Mouse (Mus musculus): Measurements from ENCODE around the gene Gpr4. TPM values are rescaled to one million over a fixed set of nuclear protein-coding genes. Genes with fewer than 3 reads are reported as not detected.
A peak's percentile ranks its signal among the peaks of the same experiment; 100 is the strongest.

Gene Gpr4
- polyA plus RNA-seq (2015; fragmentation: Nextera tagmentation; extraction: Ambion mirVana): 0.50 TPM in 2 replicates

- peaks cover 64% of the 10 kb centered on the region for H3K27me3 ChIP-seq
- peak; percentile 51 for ATAC-seq (ENCODE audit: insufficient read depth)
- WGBS (ENCODE audit: insufficient replicate concordance): 4% methylated on average over 29 of the region's 30 CpGs
These were observed at the start of gene Gpr4 for GRCm38 (mm10) chr7:19211996-19212755. Gpr4 (plus strand) TSS chr7:19212538.

DNA sequence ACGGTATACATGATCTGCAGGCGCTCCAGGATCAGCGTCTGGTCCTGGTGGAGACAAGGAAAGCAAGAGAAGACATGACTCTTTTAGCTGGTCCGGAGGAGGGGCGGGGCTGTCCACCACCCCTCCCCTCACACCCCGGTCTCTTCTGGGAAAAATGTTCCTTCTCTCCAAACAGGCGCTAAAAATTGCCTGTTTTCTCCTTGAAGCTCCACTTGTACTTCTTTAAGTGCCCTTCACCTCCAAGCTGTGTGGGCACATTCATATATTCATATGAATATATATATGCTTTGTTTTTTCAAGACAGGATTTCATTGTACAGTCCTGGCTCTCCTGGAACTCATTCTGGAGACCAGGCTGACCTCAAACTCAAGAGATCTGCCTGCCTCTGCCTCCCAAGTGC, 49.4 kb upstream of the Gpr4 start:
- Histone ChIP-seq H3K9me3 (replicated peaks) (no peaks in the 10 kb centered on the region), H3K27ac (replicated peaks) (no peak overlapping the region), H3K27me3 (peaks cover 90% of the 10 kb centered on the region), H3K4me3 (replicated peaks) (no peak overlapping the region), H3K9ac (no peak overlapping the region), H3K4me2 (no peak overlapping the region), H3K36me3 (replicated peaks) (no peaks in the 10 kb centered on the region), H3K4me1 (replicated peaks) (peaks cover 44% of the 10 kb centered on the region)
- no peak for ATAC-seq (ENCODE audit: insufficient read depth)
- WGBS (ENCODE audit: insufficient replicate concordance): 66% methylated on average over 7 of the region's 7 CpGs

More at GRCm38 (mm10) chr7:19211996-19212755, at the start of gene Gpr4:
- H3K4me2 ChIP-seq: peak within 1 kb of the TSS; percentile 64
- H3K36me3 ChIP-seq (replicated peaks): no peaks in the 10 kb centered on the region
- H3K27ac ChIP-seq (replicated peaks): no peak within 1 kb of the TSS
- peak within 1 kb of the TSS; percentile 44 for H3K4me3 ChIP-seq (replicated peaks)
- 0 out of 2 replicates have a peak, but pooled peaks cover 5% of the 10 kb centered on the region for H3K9me3 ChIP-seq (replicated peaks)
- H3K4me1 ChIP-seq (replicated peaks): peaks cover 10% of the 10 kb centered on the region
- no peak within 1 kb of the TSS; the same call in 1 of the 2 replicates for H3K9ac ChIP-seq

- ATAC-seq (ENCODE audit: insufficient read depth): no peak
- Histone ChIP-seq H3K9ac (no peak overlapping the region), H3K36me3 (replicated peaks) (no peaks in the 10 kb centered on the region), H3K4me3 (replicated peaks) (no peak overlapping the region), H3K4me1 (replicated peaks) (peaks cover 42% of the 10 kb centered on the region), H3K27me3 (peaks cover 93% of the 10 kb centered on the region), H3K9me3 (replicated peaks) (no peaks in the 10 kb centered on the region), H3K27ac (replicated peaks) (no peak overlapping the region), H3K4me2 (peak overlapping the region; percentile 48; the same call in 1 of the 2 replicates)
- WGBS (ENCODE audit: insufficient replicate concordance): 24% methylated on average over 12 of the region's 12 CpGs
These were observed 48.6 kb upstream of the Gpr4 start for GRCm38 (mm10) chr7:19163752-19164151.

- H3K4me3 ChIP-seq (replicated peaks): no peak overlapping the region
- H3K36me3 ChIP-seq (replicated peaks): no peaks in the 10 kb centered on the region
- peak overlapping the region; percentile 48 for H3K4me2 ChIP-seq
- no peak for ATAC-seq (ENCODE audit: insufficient read depth)
- WGBS (ENCODE audit: insufficient replicate concordance): 1% methylated on average over 6 of the region's 6 CpGs
- peaks cover 91% of the 10 kb centered on the region for H3K27me3 ChIP-seq
- no peak overlapping the region for H3K27ac ChIP-seq (replicated peaks)
- H3K4me1 ChIP-seq (replicated peaks): peaks cover 42% of the 10 kb centered on the region
- no peaks in the 10 kb centered on the region for H3K9me3 ChIP-seq (replicated peaks)
- no peak overlapping the region for H3K9ac ChIP-seq
These were observed 48.1 kb upstream of the Gpr4 start for GRCm38 (mm10) chr7:19164189-19164588.

GRCm38 (mm10) chr7:19164978-19165377, 47.4 kb upstream of the Gpr4 start:
- peak overlapping the region; percentile 4; the same call in 1 of the 2 replicates for H3K4me3 ChIP-seq (replicated peaks)
- peaks cover 91% of the 10 kb centered on the region for H3K27me3 ChIP-seq
- no peak overlapping the region for H3K9ac ChIP-seq
- 0 out of 2 replicates have a peak, but pooled peaks have one; percentile 37 for ATAC-seq (ENCODE audit: insufficient read depth)
- no peaks in the 10 kb centered on the region for H3K36me3 ChIP-seq (replicated peaks)
- no peaks in the 10 kb centered on the region for H3K9me3 ChIP-seq (replicated peaks)
- WGBS (ENCODE audit: insufficient replicate concordance): 2% methylated on average over 13 of the region's 13 CpGs
- peaks cover 37% of the 10 kb centered on the region for H3K4me1 ChIP-seq (replicated peaks)
- peak overlapping the region; percentile 48 for H3K4me2 ChIP-seq
- no peak overlapping the region for H3K27ac ChIP-seq (replicated peaks)

GRCm38 (mm10) chr7:19165656-19166423, 46.5 kb upstream of the Gpr4 start, which contains the start of gene Gipr:
Gipr (minus strand) TSS chr7:19166127.
- peak within 1 kb of the TSS; percentile 4; the same call in 1 of the 2 replicates for H3K4me3 ChIP-seq (replicated peaks)
- WGBS (ENCODE audit: insufficient replicate concordance): 9% methylated on average over 14 of the region's 14 CpGs
- no peak within 1 kb of the TSS for H3K9ac ChIP-seq
- H3K27me3 ChIP-seq: peaks cover 86% of the 10 kb centered on the region
- peak within 1 kb of the TSS; percentile 48 for H3K4me2 ChIP-seq
- no peak for ATAC-seq (ENCODE audit: insufficient read depth)
- no peaks in the 10 kb centered on the region for H3K9me3 ChIP-seq (replicated peaks)
- H3K27ac ChIP-seq (replicated peaks): no peak within 1 kb of the TSS
- H3K4me1 ChIP-seq (replicated peaks): peaks cover 28% of the 10 kb centered on the region
- H3K36me3 ChIP-seq (replicated peaks): no peaks in the 10 kb centered on the region

DNA sequence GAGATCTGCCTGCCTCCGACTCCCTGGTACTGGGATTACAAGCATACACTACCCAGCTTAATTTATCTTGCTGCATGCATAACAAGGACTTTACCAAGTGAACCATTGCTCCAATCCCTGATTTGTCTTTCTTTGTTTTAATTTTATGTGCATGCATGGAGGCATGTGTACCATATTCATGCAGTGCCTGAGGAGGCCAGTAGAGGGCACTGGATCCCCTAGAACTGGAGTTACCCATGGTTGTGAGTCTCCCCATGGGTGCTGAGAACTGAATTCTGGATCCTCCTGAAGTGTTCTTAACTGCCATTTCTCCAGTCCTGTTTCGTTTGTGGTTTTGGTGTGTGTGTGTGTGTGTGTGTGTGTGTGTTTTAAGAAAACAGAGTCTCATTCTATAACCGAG, 45.3 kb upstream of the Gpr4 start:
- Histone ChIP-seq H3K27me3 (peaks cover 87% of the 10 kb centered on the region), H3K4me2 (no peak overlapping the region), H3K27ac (replicated peaks) (no peak overlapping the region), H3K4me1 (replicated peaks) (peaks cover 30% of the 10 kb centered on the region), H3K9me3 (replicated peaks) (no peaks in the 10 kb centered on the region), H3K4me3 (replicated peaks) (no peak overlapping the region), H3K9ac (no peak overlapping the region), H3K36me3 (replicated peaks) (no peaks in the 10 kb centered on the region)
- WGBS (ENCODE audit: insufficient replicate concordance): 62% methylated on average over 3 of the region's 3 CpGs
- ATAC-seq (ENCODE audit: insufficient read depth): no peak

DNA sequence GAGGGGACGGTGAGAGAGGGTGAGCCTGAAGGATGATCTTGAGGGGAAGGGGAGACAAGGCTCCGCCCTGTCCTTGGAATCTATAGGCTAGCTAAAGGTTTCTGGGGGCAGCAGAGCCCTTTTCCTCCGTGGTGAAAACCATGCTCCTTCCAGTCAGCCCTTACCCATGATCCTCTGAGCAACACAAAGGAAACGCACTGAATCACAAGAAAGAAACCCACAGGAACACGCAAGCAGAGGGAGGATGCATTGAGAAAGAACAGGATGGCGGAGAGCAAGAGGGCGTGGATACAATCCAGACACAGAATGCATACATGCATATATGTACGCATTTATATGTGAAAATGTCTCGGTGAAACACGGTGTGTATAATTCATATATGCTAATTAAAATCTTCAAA, 42.8 kb upstream of the Gpr4 start:
- Histone ChIP-seq H3K4me3 (replicated peaks) (no peak overlapping the region), H3K27me3 (peaks cover 86% of the 10 kb centered on the region), H3K27ac (replicated peaks) (no peak overlapping the region), H3K36me3 (replicated peaks) (no peaks in the 10 kb centered on the region), H3K9me3 (replicated peaks) (no peaks in the 10 kb centered on the region), H3K4me1 (replicated peaks) (peaks cover 31% of the 10 kb centered on the region), H3K4me2 (no peak overlapping the region), H3K9ac (no peak overlapping the region)
- WGBS (ENCODE audit: insufficient replicate concordance): 41% methylated on average over 10 of the region's 10 CpGs
- ATAC-seq (ENCODE audit: insufficient read depth): no peak

- Histone ChIP-seq H3K27ac (replicated peaks) (0 out of 2 replicates have a peak overlapping the region, but pooled peaks have one; percentile 15), H3K9ac (no peak overlapping the region), H3K9me3 (replicated peaks) (no peaks in the 10 kb centered on the region), H3K36me3 (replicated peaks) (no peaks in the 10 kb centered on the region), H3K4me1 (replicated peaks) (peaks cover 25% of the 10 kb centered on the region), H3K4me2 (no peak overlapping the region), H3K27me3 (peaks cover 85% of the 10 kb centered on the region), H3K4me3 (replicated peaks) (no peak overlapping the region)
- no peak for ATAC-seq (ENCODE audit: insufficient read depth)
- 54% methylated on average over 8 of the region's 8 CpGs for WGBS (ENCODE audit: insufficient replicate concordance)
These were observed 42.2 kb upstream of the Gpr4 start for GRCm38 (mm10) chr7:19170142-19170541.

GRCm38 (mm10) chr7:19171831-19172230, 40.5 kb upstream of the Gpr4 start:
- no peak overlapping the region for H3K4me3 ChIP-seq (replicated peaks)
- no peaks in the 10 kb centered on the region for H3K36me3 ChIP-seq (replicated peaks)
- H3K4me2 ChIP-seq: no peak overlapping the region
- no peak overlapping the region for H3K9ac ChIP-seq
- no peak overlapping the region for H3K27ac ChIP-seq (replicated peaks)
- H3K27me3 ChIP-seq: peaks cover 87% of the 10 kb centered on the region
- 27% methylated on average over 8 of the region's 8 CpGs for WGBS (ENCODE audit: insufficient replicate concordance)
- H3K9me3 ChIP-seq (replicated peaks): 0 out of 2 replicates have a peak, but pooled peaks cover 4% of the 10 kb centered on the region
- peaks cover 23% of the 10 kb centered on the region for H3K4me1 ChIP-seq (replicated peaks)
- ATAC-seq (ENCODE audit: insufficient read depth): no peak

- 0 out of 2 replicates have a peak overlapping the region, but pooled peaks have one; percentile 15 for H3K4me3 ChIP-seq (replicated peaks)
- WGBS (ENCODE audit: insufficient replicate concordance): 4% methylated on average over 17 of the region's 17 CpGs
These were observed 39.5 kb upstream of the Gpr4 start for GRCm38 (mm10) chr7:19172874-19173273.

More at GRCm38 (mm10) chr7:19172874-19173273, 39.5 kb upstream of the Gpr4 start:
- H3K4me2 ChIP-seq: peak overlapping the region; percentile 44
- 0 out of 2 replicates have a peak, but pooled peaks cover 4% of the 10 kb centered on the region for H3K9me3 ChIP-seq (replicated peaks)
- peaks cover 87% of the 10 kb centered on the region for H3K27me3 ChIP-seq
- no peak overlapping the region for H3K27ac ChIP-seq (replicated peaks)
- H3K36me3 ChIP-seq (replicated peaks): no peaks in the 10 kb centered on the region
- no peak for ATAC-seq (ENCODE audit: insufficient read depth)
- H3K9ac ChIP-seq: no peak overlapping the region
- peaks cover 26% of the 10 kb centered on the region for H3K4me1 ChIP-seq (replicated peaks)
